Mouse (Mus musculus) gonadal fat pad, adult 2 months (tissue): ENCODE measurements around the gene Fam126b. TPM values are rescaled to one million over a fixed set of nuclear protein-coding genes. Genes with fewer than 3 reads are reported as not detected.
"Not testable (repeated sequence)": the region's sequence is repeated elsewhere in the genome, so short reads cannot be mapped to it uniquely, and the experiment has no call there.

ENCODE experiments used
- DNase-seq: peaks from one replicate; pipeline ENCODE4 v3.0.0-alpha.2; 2012; ENCODE audit warnings: low read depth
- polyA plus RNA-seq: library from polyadenylated mRNA; depleted of rRNA; stranded (reverse); fragments of >200 nt; gene quantifications from 2 replicates; pipeline ENCODE4 v1.2.3, GENCODE M21; 2012; rRNA removed

The Fam126b gene
- 5.9 and 6.3 TPM in 2 replicates for polyA plus RNA-seq

DNA sequence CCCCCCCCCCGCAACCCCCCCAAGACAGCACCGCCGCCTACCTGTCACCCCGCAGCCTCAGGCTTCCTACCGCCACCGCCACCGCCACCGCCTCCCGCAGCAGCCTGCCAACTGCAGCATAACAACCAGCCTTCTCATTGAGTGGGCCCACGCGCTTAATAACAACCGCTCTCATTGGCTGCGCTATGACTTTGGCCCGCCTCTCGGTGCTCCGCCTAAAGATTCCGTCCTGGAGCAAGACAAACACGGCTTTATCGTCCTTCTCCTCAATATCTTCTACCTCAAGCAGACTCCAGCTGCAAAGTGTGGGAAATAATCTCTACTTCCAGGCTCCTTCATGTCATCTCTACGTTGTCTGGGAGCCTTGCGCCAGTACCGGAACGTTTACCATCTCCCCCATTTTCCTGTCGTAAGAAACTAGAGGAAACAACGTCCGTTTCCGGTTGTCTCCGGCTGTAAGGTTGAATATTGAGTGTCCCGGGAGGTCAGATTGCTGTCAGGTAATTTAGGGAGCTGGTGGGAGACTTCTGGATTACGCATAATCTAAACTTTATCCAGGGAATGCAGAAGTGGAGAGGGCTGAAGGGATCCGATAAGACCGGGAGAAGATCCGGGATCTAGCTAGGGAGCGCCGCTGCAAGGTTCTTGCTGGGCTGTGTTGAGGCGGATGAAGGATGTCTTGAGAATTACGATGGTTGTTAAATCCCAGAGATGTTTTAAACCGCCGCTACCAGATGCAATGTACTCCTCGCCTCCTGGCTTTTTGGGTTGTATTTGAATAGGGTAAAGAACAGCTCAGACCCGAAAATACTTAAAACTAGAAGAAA lies at the start of gene Fam126b, which contains the start of gene Ndufb3:
Gene Fam126b, minus strand, starts transcription at position 153 of the 827 bp plus-strand sequence.
Gene Ndufb3, plus strand, starts transcription at position 214 of the 827 bp plus-strand sequence.
- DNase-seq: no peak

- DNase-seq: not testable (repeated sequence)
Observed at GRCm38 (mm10) chr1:58628847-58629246, 42.7 kb upstream of the Fam126b start.

DNA sequence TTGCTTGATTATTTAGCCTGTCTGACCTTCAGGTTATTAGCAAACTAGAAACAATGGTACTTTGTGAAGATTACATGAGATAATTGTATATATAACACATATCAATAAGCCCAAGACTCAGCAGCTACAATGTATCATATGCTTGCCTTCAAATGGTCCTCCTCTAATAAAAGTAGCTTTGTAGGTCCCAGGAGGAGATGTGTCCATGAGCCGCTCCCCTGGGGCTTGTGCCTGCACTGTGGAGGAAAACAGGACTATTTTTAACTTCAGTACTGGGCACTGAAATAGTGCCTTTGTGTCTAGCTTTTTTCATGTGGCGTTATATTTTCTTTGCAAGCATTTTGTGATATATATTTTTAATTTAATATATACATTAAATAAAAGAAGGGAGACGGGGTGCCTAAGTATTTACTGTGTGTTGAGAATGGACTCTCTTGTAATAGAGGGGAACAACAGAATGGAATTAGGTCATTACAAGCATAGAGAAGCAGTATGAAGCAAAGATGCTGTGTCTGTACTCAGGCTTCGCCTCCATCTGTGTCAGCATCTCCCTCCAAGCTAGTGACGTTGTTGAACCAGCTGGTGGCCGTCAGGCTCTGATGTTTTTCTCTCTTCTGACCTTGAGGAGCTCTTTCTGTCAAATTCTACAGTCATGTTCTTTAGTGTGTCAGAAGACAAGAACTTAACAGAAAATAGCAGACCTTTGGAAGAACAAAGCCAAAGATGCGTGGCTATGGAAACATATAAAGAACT lies 36.0 kb upstream of the Fam126b start:
- DNase-seq: no peak

GRCm38 (mm10) chr1:58621251-58621650 lies 35.1 kb upstream of the Fam126b start:
- DNase-seq: no peak

- no peak for DNase-seq
Observed at GRCm38 (mm10) chr1:58618766-58619165, 32.6 kb upstream of the Fam126b start.

DNA sequence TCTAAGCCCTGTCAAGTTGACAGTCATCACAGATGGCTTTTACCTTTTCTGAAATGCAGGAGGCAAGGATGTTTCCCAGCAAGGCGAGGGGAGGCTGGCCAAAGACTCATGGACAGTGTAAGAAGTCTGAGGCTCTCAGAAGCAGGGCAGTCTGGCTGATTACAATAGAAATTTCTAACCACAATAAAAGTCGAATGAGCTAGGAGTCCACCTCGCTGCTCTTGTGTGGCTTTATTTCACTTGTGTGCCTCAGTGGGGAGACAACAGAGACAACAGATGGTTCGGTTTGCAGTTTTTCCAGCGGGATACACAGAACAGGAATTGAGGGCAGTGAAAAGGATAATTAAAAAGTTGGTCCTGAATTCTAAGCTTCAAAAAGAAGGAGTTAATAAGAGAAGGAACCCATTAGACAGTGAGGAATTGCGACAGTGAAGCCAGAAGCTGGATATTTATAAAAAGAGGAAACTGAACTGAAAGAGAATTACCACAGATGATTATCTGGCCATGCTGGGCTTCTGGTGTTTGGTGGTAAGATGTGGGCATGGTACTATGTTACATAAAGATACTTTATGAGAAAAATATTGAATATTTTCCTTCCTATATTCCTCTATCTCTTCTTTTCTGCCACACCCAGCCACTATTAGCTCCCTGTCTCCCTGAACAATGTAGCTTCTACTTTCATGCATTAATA lies 32.0 kb upstream of the Fam126b start:
- no peak for DNase-seq

DNA sequence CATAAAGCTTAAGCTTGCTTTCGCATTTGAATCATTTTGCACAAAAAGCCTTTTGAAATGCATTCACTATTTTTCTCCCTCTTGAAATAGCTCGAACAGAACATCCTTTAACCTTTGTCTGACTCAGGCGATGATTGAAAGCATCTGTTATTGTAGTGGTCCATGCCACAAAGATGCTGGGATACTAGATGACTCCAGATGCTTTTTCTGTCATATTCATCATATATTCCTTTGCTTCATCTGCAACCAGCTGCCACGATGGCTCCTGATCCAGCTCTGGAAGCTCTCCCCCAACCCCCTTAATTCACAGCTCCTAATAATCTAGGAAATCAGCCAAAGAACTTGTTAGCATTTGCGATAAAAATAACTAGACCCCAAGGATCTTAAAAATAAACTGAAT lies 31.0 kb upstream of the Fam126b start:
- DNase-seq: no peak

- DNase-seq: no peak
Observed at GRCm38 (mm10) chr1:58616176-58616575, 30.1 kb upstream of the Fam126b start.

DNA sequence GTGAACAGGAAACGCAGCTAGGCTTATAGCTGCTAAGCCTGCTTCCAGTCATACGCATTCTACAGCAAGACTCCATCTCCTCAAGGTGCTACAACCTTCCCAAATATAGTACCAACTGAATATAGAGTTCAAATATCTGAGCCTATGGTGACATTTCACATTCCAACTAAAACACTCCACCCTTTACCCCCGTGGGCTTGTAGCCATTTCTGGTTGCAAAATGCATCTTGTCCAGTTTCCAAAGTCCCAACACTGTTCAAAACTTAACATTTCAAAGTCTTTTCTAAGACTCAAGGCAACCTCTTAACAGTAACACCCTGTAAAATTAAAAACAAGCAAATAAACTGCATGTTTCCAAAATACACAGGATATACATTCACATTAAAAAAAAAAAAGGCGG lies 29.0 kb upstream of the Fam126b start:
- DNase-seq: no peak

- DNase-seq: no peak
Observed at GRCm38 (mm10) chr1:58614424-58614823, 28.3 kb upstream of the Fam126b start.

- no peak for DNase-seq
Observed at GRCm38 (mm10) chr1:58613786-58614185, 27.7 kb upstream of the Fam126b start.

- no peak for DNase-seq
Observed at GRCm38 (mm10) chr1:58610611-58611010, 24.5 kb upstream of the Fam126b start.

- no peak for DNase-seq
Observed at GRCm38 (mm10) chr1:58610166-58610565, 24.0 kb upstream of the Fam126b start.

- DNase-seq: not testable (repeated sequence)
Observed at GRCm38 (mm10) chr1:58609591-58609990, 23.5 kb upstream of the Fam126b start.

DNA sequence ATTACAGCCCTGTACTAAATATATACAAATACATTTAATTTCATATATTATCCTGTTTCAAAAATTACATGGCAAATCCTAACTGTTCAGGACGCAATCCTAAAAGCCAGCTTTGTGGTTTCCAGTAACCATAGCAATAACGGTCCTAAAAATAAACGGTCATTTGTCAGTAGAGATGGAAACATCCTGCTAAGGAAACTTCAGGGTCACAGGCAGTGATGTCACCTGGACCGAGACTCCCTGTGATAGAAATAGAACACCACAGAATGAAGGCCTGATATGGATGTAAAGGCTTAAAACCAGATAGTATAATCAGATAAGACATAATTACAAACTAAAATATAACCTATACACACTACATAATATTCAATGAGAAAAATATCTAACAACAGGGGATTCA lies 17.6 kb upstream of the Fam126b start:
- no peak for DNase-seq

DNA sequence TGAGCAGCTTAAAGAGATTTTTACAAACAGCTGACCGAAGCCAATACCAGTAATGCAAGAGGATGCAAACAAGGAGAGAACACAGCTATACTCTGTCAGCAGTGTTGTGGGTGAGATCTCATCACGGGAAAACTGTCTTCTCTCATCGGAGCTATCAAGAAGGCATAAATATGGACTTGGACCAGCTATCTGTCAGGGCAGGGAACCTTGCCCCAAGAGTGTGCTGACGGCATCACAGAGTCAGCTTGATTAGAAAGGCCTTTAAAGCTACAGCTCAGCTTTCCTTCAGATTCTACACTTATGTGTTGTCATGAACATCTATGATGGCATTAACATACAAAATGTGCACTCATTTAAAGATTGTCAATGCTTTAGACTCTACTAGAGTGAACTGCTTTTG lies 16.6 kb upstream of the Fam126b start:
- DNase-seq: no peak

DNA sequence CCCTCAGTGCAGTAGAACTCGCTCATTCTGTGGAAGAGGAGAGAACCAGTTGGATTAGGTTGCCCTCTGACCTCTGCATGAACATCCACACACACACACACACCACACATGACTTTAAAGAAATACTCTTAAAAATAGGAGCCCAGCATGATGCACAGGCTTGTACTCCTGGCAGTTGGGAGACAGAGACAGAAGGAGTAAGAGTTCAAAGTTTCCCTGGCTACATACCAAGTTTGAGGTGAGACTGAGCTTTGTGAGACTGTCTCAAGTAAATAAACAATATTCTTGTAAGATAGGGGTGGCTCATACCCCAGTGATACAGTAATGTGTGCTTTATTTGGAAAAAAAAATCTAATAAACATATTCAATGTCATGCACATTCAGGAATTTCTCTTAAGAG lies 1.4 kb upstream of the Fam126b start:
- no peak for DNase-seq

GRCm38 (mm10) chr1:58585373-58586170 lies 551 bp downstream of the Fam126b start:
- DNase-seq: no peak

- DNase-seq: no peak
Observed at GRCm38 (mm10) chr1:58584271-58584670, 1.9 kb downstream of the Fam126b start.

DNA sequence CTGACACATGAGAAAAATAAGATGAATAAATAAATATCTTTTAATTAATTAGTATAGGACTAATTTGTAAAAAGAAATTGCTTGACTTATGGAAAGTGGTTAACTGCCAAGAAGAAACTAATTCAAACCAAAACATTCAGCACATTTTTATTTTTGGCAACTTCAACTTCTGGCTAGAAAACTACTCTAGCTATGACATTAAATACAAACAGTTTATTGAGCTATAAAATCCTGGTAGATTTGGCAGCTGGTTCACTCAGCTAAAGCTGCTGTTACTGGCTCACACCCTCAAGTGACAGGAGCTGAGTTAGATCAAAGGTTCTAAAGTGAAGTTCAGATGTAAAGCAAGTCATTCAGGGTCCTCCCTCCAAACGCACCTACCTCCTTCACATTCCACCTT lies 3.5 kb downstream of the Fam126b start:
- DNase-seq: no peak

GRCm38 (mm10) chr1:58579179-58579578 lies 6.9 kb downstream of the Fam126b start:
- no peak for DNase-seq
